Mouse (Mus musculus): Measurements from ENCODE around the gene Sh3bp5l. TPM values are rescaled to one million over a fixed set of nuclear protein-coding genes. Genes with fewer than 3 reads are reported as not detected.
A peak's percentile ranks its signal among the peaks of the same experiment; 100 is the strongest.

Sh3bp5l gene
- polyA plus RNA-seq, 1 experiment = 64.5 TPM

DNA sequence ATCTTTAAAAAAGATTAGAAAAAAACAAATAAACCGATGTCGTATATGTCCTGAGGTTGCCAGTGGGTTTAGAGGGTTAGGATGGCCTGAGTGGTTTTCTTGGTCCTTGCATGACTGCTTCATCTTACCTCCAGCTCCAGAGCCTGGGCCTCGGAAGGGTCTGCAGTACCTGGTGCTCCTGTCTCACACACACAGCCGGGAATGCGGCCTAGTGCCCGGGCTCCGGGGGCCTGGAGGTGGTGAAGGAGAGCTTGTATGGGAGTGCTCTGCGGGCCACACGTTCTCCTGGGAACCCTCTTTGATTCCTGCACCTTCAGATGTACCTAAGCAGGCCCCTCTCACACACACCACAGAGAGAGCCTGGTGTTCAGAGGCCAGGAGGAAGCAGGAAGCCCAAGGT, 21.9 kb upstream of the Sh3bp5l start:
- DNase-seq = no peak
- Histone ChIP-seq H3K4me3 (replicated peaks; ENCODE audit: insufficient read depth, low read depth, low read length) (no peak overlapping the region), H3K27ac (ENCODE audit: insufficient read depth, low read length) (no peak overlapping the region), H3K4me1 (ENCODE audit: control insufficient read depth, insufficient read depth, low read length) (no peaks in the 10 kb centered on the region), H3K27me3 (ENCODE audit: control insufficient read depth, insufficient read depth, low read length) (no peaks in the 10 kb centered on the region)
- WGBS = 96% methylated on average over 9 of the region's 9 CpGs
- TF ChIP-seq CTCF (IDR thresholded peaks at IDR 0.05; ENCODE audit: borderline replicate concordance, insufficient read depth, low read depth, low read length) (no peak), POLR2A (IDR thresholded peaks at IDR 0.05; ENCODE audit: borderline replicate concordance, insufficient read depth, low read length) (no peak)

DNA sequence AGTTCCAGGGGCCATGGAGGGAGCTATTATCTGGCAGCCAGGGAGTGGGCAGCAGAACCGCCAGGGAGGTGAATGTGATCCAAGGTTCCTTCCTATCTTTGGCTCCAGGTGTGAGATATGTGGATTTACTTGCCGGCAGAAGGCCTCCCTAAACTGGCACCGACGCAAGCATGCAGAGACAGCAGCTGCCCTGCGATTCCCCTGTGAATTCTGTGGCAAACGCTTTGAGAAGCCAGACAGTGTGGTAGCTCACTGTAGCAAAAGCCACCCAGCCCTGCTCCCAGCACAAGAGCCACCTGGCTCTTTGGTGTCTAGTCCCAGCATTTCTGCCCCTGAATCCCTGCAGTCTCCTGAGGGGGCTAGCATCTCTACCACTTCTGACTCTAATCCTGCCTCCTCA, 16.5 kb upstream of the Sh3bp5l start:
- Histone ChIP-seq H3K4me3 (replicated peaks; ENCODE audit: insufficient read depth, low read depth, low read length) (no peak overlapping the region), H3K27me3 (ENCODE audit: control insufficient read depth, insufficient read depth, low read length) (no peaks in the 10 kb centered on the region), H3K4me1 (ENCODE audit: control insufficient read depth, insufficient read depth, low read length) (no peaks in the 10 kb centered on the region), H3K27ac (ENCODE audit: insufficient read depth, low read length) (0 out of 2 replicates have a peak overlapping the region, but pooled peaks have one; percentile 13)
- WGBS = 11% methylated on average over 6 of the region's 6 CpGs
- peak in 1 of 2 experiments; percentile 37 for DNase-seq
- no peak for TF ChIP-seq CTCF (IDR thresholded peaks at IDR 0.05; ENCODE audit: borderline replicate concordance, insufficient read depth, low read depth, low read length)
- TF ChIP-seq POLR2A (IDR thresholded peaks at IDR 0.05; ENCODE audit: borderline replicate concordance, insufficient read depth, low read length) = no peak

DNA sequence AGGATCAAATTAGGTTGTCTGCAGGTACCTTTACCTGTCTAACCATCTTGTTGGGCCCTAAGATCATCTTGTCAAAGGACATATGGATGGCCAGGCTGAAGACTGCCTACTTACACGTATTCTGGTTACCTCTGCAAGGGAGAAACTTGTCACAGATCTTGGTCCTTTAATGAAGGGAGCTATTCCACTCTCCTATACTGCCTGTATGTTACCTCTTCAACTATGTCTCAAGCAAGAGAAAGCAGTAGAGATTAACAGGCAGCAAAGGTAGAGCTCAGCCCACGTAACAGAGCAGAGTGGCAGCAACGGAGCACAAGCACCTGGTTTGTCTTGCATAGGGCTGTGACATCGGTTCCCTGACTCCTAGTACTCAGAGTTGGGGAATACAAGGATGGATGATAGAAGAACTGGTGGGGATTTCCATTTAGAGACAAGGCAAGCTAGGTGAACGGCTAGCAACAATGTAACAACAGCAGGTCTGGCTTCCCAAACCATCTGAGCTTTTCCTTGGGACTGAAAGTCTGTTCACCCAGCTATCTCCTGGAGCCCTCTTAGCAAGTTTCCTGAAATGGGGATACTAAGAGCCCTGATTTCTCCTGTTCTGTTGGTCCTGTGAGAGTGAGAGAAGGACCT, 14.9 kb upstream of the Sh3bp5l start:
- TF ChIP-seq CTCF (IDR thresholded peaks at IDR 0.05; ENCODE audit: borderline replicate concordance, insufficient read depth, low read depth, low read length) (no peak), POLR2A (IDR thresholded peaks at IDR 0.05; ENCODE audit: borderline replicate concordance, insufficient read depth, low read length) (no peak)
- Histone ChIP-seq H3K27ac (ENCODE audit: insufficient read depth, low read length) (no peak overlapping the region), H3K4me3 (replicated peaks; ENCODE audit: insufficient read depth, low read depth, low read length) (no peak overlapping the region), H3K4me1 (ENCODE audit: control insufficient read depth, insufficient read depth, low read length) (peaks cover 3% of the 10 kb centered on the region; the same call in 1 of the 2 replicates), H3K27me3 (ENCODE audit: control insufficient read depth, insufficient read depth, low read length) (no peaks in the 10 kb centered on the region)
- WGBS = 95% methylated on average over 5 of the region's 5 CpGs
- DNase-seq = no peak

DNA sequence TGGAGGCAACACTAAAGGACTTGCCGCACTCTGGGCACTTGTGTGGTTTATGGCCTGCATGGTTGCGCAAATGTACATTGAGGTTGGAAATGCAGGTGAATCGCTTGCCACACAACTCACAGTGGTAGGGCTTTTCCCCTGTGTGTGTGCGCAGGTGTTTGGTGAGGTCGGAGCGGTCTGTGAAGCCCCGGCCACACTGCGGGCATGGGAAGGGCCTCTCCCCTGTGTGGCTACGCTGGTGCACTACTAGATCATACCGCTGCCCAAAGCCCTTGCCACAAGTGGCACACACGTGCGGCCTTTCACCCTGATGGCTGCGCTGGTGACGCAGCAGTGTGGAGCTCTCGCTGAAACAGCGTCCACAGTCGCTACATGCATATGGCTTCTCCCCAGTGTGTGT, 14.2 kb upstream of the Sh3bp5l start:
- 90% methylated on average over 17 of the region's 17 CpGs for WGBS
- Histone ChIP-seq H3K4me3 (replicated peaks; ENCODE audit: insufficient read depth, low read depth, low read length) (no peak overlapping the region), H3K27me3 (ENCODE audit: control insufficient read depth, insufficient read depth, low read length) (no peaks in the 10 kb centered on the region), H3K4me1 (ENCODE audit: control insufficient read depth, insufficient read depth, low read length) (peaks cover 3% of the 10 kb centered on the region; the same call in 1 of the 2 replicates), H3K27ac (ENCODE audit: insufficient read depth, low read length) (no peak overlapping the region)
- no peak for DNase-seq
- TF ChIP-seq POLR2A (IDR thresholded peaks at IDR 0.05; ENCODE audit: borderline replicate concordance, insufficient read depth, low read length) (0 out of 2 replicates have a peak, but pooled peaks have one; percentile 23), CTCF (IDR thresholded peaks at IDR 0.05; ENCODE audit: borderline replicate concordance, insufficient read depth, low read depth, low read length) (no peak)

DNA sequence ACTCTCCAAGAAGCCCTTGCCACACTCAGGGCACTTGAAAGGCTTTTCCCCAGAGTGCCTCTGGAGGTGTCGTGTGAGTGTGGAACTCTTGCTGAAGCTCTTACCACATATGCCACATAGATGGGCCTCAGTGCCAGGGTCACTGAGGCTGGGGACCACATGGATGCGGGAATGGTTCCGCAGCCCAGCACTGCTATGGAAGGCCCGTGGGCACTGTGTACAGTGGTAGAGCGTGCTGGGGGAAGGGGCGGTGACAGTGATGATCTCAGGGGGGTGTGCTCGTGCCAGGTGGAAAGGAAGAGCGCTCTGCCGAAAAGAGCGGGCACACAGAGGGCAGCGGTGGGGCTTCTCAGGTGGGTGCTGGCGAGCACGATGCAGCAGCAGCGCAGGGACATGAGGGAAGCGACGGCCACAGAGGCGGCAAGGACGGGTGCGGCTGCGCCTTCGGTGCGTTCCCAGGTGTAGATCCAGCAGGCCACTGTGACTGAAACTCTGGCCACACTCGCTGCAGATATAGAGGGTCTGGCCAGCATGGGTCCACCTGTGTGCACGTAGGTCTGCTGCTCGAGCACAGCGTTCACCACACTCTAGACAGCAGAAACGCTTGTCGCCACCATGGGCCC, 13.6 kb upstream of the Sh3bp5l start:
- Histone ChIP-seq H3K27me3 (ENCODE audit: control insufficient read depth, insufficient read depth, low read length) (no peaks in the 10 kb centered on the region), H3K4me3 (replicated peaks; ENCODE audit: insufficient read depth, low read depth, low read length) (no peak overlapping the region), H3K27ac (ENCODE audit: insufficient read depth, low read length) (no peak overlapping the region), H3K4me1 (ENCODE audit: control insufficient read depth, insufficient read depth, low read length) (peaks cover 3% of the 10 kb centered on the region; the same call in 1 of the 2 replicates)
- DNase-seq = no peak
- no peak for TF ChIP-seq CTCF (IDR thresholded peaks at IDR 0.05; ENCODE audit: borderline replicate concordance, insufficient read depth, low read depth, low read length)
- 66% methylated on average over 28 of the region's 28 CpGs for WGBS

DNA sequence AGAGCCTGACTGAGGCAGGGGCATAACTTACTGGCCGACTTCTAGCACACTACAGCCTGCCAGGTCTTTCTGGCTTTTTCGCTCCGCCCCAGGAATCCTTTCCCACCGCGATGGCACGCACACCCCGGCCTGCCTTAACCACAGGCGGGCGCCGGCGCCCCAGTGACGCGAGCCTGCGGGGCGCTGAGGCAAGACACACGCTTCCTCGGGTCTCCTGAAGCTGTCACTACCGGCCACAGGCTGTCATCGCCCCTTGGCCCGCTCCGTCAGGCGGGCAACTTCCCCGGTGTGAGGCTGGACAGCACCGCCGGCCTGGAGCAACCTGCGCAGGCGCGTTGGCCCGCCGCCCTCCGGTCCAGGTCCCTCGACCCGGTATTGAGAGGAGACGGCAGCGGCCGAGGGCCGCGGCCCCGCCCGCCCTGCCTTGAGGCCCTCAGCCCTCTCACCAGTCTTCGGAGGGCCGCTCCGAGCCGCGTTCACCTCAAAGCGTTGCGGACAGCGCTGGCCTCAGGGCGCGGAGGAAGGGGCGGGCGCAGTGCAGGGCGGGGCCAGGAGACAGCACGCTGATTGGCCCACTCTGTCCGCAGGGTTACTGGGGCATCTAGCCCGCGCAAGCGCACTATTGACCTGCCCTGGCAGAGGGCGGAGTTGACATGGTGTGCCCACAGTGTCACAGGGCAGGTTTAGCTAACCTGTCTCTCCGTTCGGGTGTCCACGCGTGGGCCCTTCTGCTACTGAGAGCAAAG, 7.5 kb upstream of the Sh3bp5l start:
- under 1% methylated on average over 63 of the region's 63 CpGs for WGBS

DNA sequence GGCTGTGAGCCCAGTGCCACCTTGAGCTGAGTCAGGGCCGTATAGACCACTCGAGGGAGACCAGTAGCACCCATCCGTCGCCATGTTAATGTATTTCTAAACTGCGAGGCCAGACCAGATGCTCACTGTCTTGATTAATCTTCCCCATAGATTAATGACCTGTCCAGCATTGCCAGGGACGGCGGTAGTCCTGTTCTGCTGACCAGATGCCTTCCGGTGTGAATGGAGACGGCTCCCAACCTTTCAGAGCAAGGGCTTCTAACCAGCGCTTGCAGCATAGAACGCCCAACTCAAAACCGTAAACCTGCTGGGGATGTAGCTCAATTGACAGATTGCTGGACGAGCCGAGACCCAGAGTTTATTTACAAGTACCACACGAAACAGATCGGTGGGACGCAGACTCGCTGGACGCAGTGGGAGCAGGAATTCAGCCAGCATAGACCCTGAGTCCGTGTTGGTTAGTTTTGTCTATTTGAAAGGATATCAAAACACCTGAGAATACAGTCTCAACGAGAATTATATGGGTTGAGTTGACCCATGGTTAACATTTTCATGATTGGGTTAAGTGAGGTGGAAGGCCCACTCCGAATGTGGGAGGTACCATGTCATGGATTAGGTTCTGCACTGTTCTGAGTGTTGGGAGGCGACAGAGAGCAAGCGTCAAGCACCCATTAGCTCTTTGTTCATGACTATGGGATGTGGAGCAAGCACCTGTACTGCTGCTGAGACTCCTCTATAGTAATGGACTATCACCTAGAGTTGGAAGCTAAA, 6.8 kb upstream of the Sh3bp5l start:
- 6% methylated on average over 24 of the region's 24 CpGs for WGBS
- TF ChIP-seq POLR2A (IDR thresholded peaks at IDR 0.05; ENCODE audit: borderline replicate concordance, insufficient read depth, low read length) (no peak), CTCF (IDR thresholded peaks at IDR 0.05; ENCODE audit: borderline replicate concordance, insufficient read depth, low read depth, low read length) (no peak)
- Histone ChIP-seq H3K4me3 (replicated peaks; ENCODE audit: insufficient read depth, low read depth, low read length) (peak overlapping the region; percentile 65), H3K27ac (ENCODE audit: insufficient read depth, low read length) (peak overlapping the region; percentile 83), H3K27me3 (ENCODE audit: control insufficient read depth, insufficient read depth, low read length) (no peaks in the 10 kb centered on the region), H3K4me1 (ENCODE audit: control insufficient read depth, insufficient read depth, low read length) (peaks cover 3% of the 10 kb centered on the region; the same call in 1 of the 2 replicates)
- no peak for DNase-seq

More for the DNA sequence above, 7.5 kb upstream of the Sh3bp5l start:
- H3K4me1 ChIP-seq (ENCODE audit: control insufficient read depth, insufficient read depth, low read length) = peaks cover 3% of the 10 kb centered on the region; the same call in 1 of the 2 replicates
- no peaks in the 10 kb centered on the region for H3K27me3 ChIP-seq (ENCODE audit: control insufficient read depth, insufficient read depth, low read length)
- H3K27ac ChIP-seq (ENCODE audit: insufficient read depth, low read length) = peak overlapping the region; percentile 83
- peak overlapping the region; percentile 65 for H3K4me3 ChIP-seq (replicated peaks; ENCODE audit: insufficient read depth, low read depth, low read length)
- TF ChIP-seq POLR2A (IDR thresholded peaks at IDR 0.05; ENCODE audit: borderline replicate concordance, insufficient read depth, low read length) (peak; percentile 97), CTCF (IDR thresholded peaks at IDR 0.05; ENCODE audit: borderline replicate concordance, insufficient read depth, low read depth, low read length) (no peak)
- DNase-seq = peak; percentile 98 to 99

All from cerebellum, adult 2 months (tissue).